Mouse (Mus musculus): ENCODE results near the gene Rnf41. TPM values are rescaled to one million over a fixed set of nuclear protein-coding genes. Genes with fewer than 3 reads are reported as not detected.

Rnf41 gene
- total RNA-seq, 2 experiments from 2014 or later = 75.8 to 78.1 TPM

- DNase-seq (ENCODE audit: low spot score in 2 of 2) = peak; percentile 90 to 92
- intact Hi-C loops (cut with DNase I) = loop anchor here (2.0 to 10.0 kb wide), 5 partner anchors 34 to 244 kb away; partner anchors contain the start of genes Cs, Myl6, Nabp2 and Rnf41
Observed at GRCm38 (mm10) chr10:128458348-128458718, 46.9 kb downstream of the Rnf41 start.

GRCm38 (mm10) chr10:128458719-128459408, 47.4 kb downstream of the Rnf41 start, which contains the start of gene Smarcc2:
TSS of gene Smarcc2 (plus strand) at chr10:128459248.
- intact Hi-C loops (cut with DNase I) = loop anchor here (2.0 to 10.0 kb wide), 5 partner anchors 33 to 244 kb away; partner anchors contain the start of genes Cs, Myl6, Nabp2 and Rnf41
- peak; percentile 82 to 85 for DNase-seq (ENCODE audit: low spot score in 2 of 2)

GRCm38 (mm10) chr10:128459409-128460269, 48.2 kb downstream of the Rnf41 start:
- peak; percentile 56 to 58 for DNase-seq (ENCODE audit: low spot score in 2 of 2)
- intact Hi-C loops (cut with DNase I) = loop anchor here (2.0 to 10.0 kb wide), 5 partner anchors 33 to 245 kb away; partner anchors contain the start of genes Cs, Myl6, Nabp2 and Rnf41

GRCm38 (mm10) chr10:128460270-128460630, 48.8 kb downstream of the Rnf41 start:
- intact Hi-C loops (cut with DNase I) = no loop called here
- DNase-seq (ENCODE audit: low spot score in 2 of 2) = no peak

- no peak for DNase-seq (ENCODE audit: low spot score in 2 of 2)
- intact Hi-C loops (cut with DNase I) = no loop called here
Observed at GRCm38 (mm10) chr10:128474366-128474765, 62.9 kb downstream of the Rnf41 start.

GRCm38 (mm10) chr10:128486370-128486769, 74.9 kb downstream of the Rnf41 start:
- intact Hi-C loops (cut with DNase I) = no loop called here
- no peak for DNase-seq (ENCODE audit: low spot score in 2 of 2)

- no peak for DNase-seq (ENCODE audit: low spot score in 2 of 2)
- intact Hi-C loops (cut with DNase I) = no loop called here
Observed at GRCm38 (mm10) chr10:128487861-128488712, 76.6 kb downstream of the Rnf41 start.

- DNase-seq (ENCODE audit: low spot score in 2 of 2) = no peak
- intact Hi-C loops (cut with DNase I) = no loop called here
Observed at GRCm38 (mm10) chr10:128488776-128489175, 77.3 kb downstream of the Rnf41 start.

GRCm38 (mm10) chr10:128489380-128489779, 77.9 kb downstream of the Rnf41 start:
- intact Hi-C loops (cut with DNase I) = no loop called here
- no peak for DNase-seq (ENCODE audit: low spot score in 2 of 2)

GRCm38 (mm10) chr10:128489785-128490184, 78.3 kb downstream of the Rnf41 start:
- no peak for DNase-seq (ENCODE audit: low spot score in 2 of 2)
- intact Hi-C loops (cut with DNase I) = loop anchor here (5.0 kb wide), 2 partner anchors 32 to 58 kb away; partner anchors contain the start of genes Rpl41, Smarcc2 and Zc3h10

GRCm38 (mm10) chr10:128490232-128490631, 78.8 kb downstream of the Rnf41 start:
- intact Hi-C loops (cut with DNase I) = loop anchor here (5.0 kb wide), 2 partner anchors 33 to 57 kb away; partner anchors contain the start of genes Rpl41, Smarcc2 and Zc3h10

GRCm38 (mm10) chr10:128490912-128491311, 79.5 kb downstream of the Rnf41 start:
- no peak for DNase-seq (ENCODE audit: low spot score in 2 of 2)
- intact Hi-C loops (cut with DNase I) = loop anchor here (5.0 kb wide), 2 partner anchors 34 to 56 kb away; partner anchors contain the start of genes Rpl41, Smarcc2 and Zc3h10

More at GRCm38 (mm10) chr10:128490232-128490631, 78.8 kb downstream of the Rnf41 start:
- peak in 1 of 2 experiments; percentile 11 for DNase-seq (ENCODE audit: low spot score in 2 of 2)

Small RNA genes within 50 kb of the gene (microRNA-seq; reads per million reads assigned to microRNA genes)
- gene Gm25361 = not detected
- gene Gm26308 = not detected
- 1.0 reads per million for gene Mir6914
- gene Mir6915 = 5.8 reads per million, percentile 20 among the genes with 10 or more reads in this experiment
- gene Mir8105 = 2.0 reads per million

Other genes with a start within 250 kb of the Rnf41 start
- 10 to 100 TPM; 12.1 to 15.6 TPM for gene Rbms2, start 231.4 kb upstream of the Rnf41 start, total RNA-seq (2021)
- 10 to 100 TPM; 31.3 to 33.2 TPM for gene Gls2, start 217.2 kb upstream of the Rnf41 start, total RNA-seq (2021)
- 10 to 100 TPM in 1 of 2 experiments, 1 to 10 TPM in 1; 9.2 to 10.2 TPM for gene Spryd4, start 199.8 kb upstream of the Rnf41 start, total RNA-seq (2021)
- not detected for gene Mip, start 185.8 kb upstream of the Rnf41 start, total RNA-seq (2021)
- 1 to 10 TPM; 5.6 to 5.9 TPM for gene Timeless, start 179.6 kb upstream of the Rnf41 start, total RNA-seq (2021)
- gene Apon, start 157.6 kb upstream of the Rnf41 start, total RNA-seq (2021) = not detected
- gene Apof, start 143.0 kb upstream of the Rnf41 start, total RNA-seq (2021) = not detected
- 10 to 100 TPM; 24.0 to 35.6 TPM for gene Stat2, start 141.1 kb upstream of the Rnf41 start, total RNA-seq (2021)
- gene Il23a, start 112.9 kb upstream of the Rnf41 start, total RNA-seq (2021) = under 1 TPM; 0.27 to 0.29 TPM
- 10 to 100 TPM; 11.3 to 17.2 TPM for gene Pan2, start 108.3 kb upstream of the Rnf41 start, total RNA-seq (2021)
- gene Cnpy2, start 89.2 kb upstream of the Rnf41 start, total RNA-seq (2021) = 10 to 100 TPM; 62.9 to 74.4 TPM
- 100 to 1,000 TPM; 214 to 231 TPM for gene Cs, start 73.9 kb upstream of the Rnf41 start, total RNA-seq (2021)
- gene Coq10a, start 42.7 kb upstream of the Rnf41 start, total RNA-seq (2021) = 10 to 100 TPM; 62.0 to 63.2 TPM
- gene Ankrd52, start 34.5 kb upstream of the Rnf41 start, total RNA-seq (2021) = 10 to 100 TPM; 49.3 to 61.7 TPM
- not detected for gene Slc39a5, start 10.4 kb upstream of the Rnf41 start, total RNA-seq (2021)
- 10 to 100 TPM; 88.8 to 91.6 TPM for gene Nabp2, start 165 bp upstream of the Rnf41 start, total RNA-seq (2021)
- gene Smarcc2, start 47.6 kb downstream of the Rnf41 start, total RNA-seq (2021) = 100 to 1,000 TPM; 238 to 245 TPM
- gene Myl6, start 82.5 kb downstream of the Rnf41 start, total RNA-seq (2021) = 100 to 1,000 TPM; 547 to 629 TPM
- 10 to 100 TPM; 26.3 to 27.0 TPM for gene Myl6b, start 87.0 kb downstream of the Rnf41 start, total RNA-seq (2021)
- gene Esyt1, start 114.2 kb downstream of the Rnf41 start, total RNA-seq (2021) = 1 to 10 TPM; 8.5 to 9.0 TPM
- 10 to 100 TPM; 14.2 to 15.0 TPM for gene Zc3h10, start 136.1 kb downstream of the Rnf41 start, total RNA-seq (2021)
- 1,000 to 10,000 TPM; 1,491 to 1,683 TPM for gene Rpl41, start 137.6 kb downstream of the Rnf41 start, total RNA-seq (2021)
- gene Pa2g4, start 154.3 kb downstream of the Rnf41 start, total RNA-seq (2021) = 10 to 100 TPM; 58.2 to 59.3 TPM
- gene Erbb3, start 178.0 kb downstream of the Rnf41 start, total RNA-seq (2021) = 1 to 10 TPM; 6.5 to 9.4 TPM
- 100 to 1,000 TPM; 245 to 252 TPM for gene Rps26, start 215.1 kb downstream of the Rnf41 start, total RNA-seq (2021)
- 10 to 100 TPM; 10.2 to 19.0 TPM for gene Ikzf4, start 234.3 kb downstream of the Rnf41 start, total RNA-seq (2021)

Measured in left cerebral cortex, postnatal 36 days (tissue).